Mouse (Mus musculus) erythroblast, embryonic 14.5 days (primary cell): Measurements from ENCODE around the gene Lefty2.

Experiments used
- GATA1 ChIP-seq: IDR thresholded peaks from 2 replicates; pipeline ENCODE4 v1.6.1; 2012; ENCODE audit warnings: low read length, inconsistent platforms, mixed read lengths
- TAL1 ChIP-seq: IDR thresholded peaks from 3 replicates; pipeline ENCODE4 v1.6.1; 2012; ENCODE audit warnings: low read length, inconsistent platforms, mixed read lengths

DNA sequence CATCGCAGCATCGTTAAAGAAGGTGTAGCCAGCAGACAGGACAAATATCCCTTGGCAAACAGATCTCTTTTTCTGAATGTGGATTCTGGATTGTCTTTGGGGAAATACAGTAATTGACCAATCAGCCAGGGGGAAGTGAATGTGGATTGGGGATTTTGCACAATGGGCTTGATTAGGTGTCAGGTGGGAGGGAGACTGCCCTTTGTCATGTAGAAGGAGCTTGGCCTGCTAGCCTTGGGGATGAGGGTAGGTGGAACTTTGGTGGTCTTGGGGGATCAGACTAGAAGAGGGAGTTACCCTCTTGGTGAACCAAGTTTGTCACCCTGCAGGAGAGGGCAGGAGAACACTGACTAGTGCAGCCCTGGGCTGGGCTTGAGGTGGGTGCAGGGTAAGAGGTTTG lies 31.8 kb downstream of the Lefty2 start:
- TF ChIP-seq GATA1 (no peak), TAL1 (no peak)
